Mouse (Mus musculus) colon, adult 2 months (tissue): ENCODE results near the gene Sprr4. TPM values are rescaled to one million over a fixed set of nuclear protein-coding genes. Genes with fewer than 3 reads are reported as not detected.

ENCODE experiments used
- polyA plus RNA-seq: library from polyadenylated mRNA; depleted of rRNA; stranded (reverse); fragments of >200 nt; gene quantifications from 2 replicates; pipeline ENCODE4 v1.2.3, GENCODE M21; 2012; rRNA removed

The Sprr4 gene
- polyA plus RNA-seq: not detected in 2 replicates

DNA sequence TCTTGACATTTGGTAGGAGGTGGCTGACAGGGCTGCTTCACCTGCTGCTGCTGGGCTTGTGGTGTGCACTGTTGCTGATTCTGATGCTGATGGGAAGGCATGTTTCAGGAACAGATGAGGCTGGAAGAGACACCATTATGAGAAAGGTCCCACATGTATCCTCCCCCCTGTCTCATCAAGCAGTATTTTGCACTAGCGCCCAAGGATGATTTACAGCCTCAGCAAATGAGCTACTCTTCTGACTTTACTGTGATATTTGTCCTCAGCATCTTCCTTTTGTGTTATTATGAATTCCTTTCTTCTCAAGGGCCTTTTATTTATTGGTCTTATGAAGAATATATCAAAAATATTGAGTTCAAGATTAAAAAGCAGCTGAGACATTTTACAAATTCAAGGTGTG, at the start of gene Sprr4:
Sprr4 (minus strand) TSS at position 101 of the 400 bp plus-strand sequence.

DNA sequence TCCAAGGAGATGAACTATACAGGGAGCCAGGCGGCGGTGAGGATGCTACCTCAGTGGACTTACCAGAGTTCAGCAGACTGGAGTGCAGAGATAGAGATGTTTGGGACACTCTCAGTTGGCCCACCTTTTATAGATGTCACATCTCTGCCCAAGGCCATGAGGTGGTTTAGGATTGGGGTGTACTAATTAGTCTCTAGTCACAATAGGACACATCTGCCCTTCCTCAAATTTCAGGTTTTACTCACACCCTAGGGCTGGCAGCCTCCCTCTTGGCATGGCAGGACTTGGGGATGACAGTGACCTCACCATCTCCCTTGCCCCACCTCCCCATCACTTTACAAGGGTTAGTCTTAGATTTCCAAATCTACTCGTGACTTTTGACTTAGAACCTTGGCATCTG, 34.1 kb upstream of the Sprr4 start, which contains the start of gene 2310046K23Rik:
2310046K23Rik (minus strand) TSS at position 101 of the 400 bp plus-strand sequence.

GRCm38 (mm10) chr3:92485863-92486262, 14.4 kb downstream of the Sprr4 start, which contains the start of gene Sprr1a:
Sprr1a (minus strand) TSS chr3:92485895.

GRCm38 (mm10) chr3:92458620-92459019, 41.7 kb downstream of the Sprr4 start, which contains the start of gene Sprr3:
Sprr3 (minus strand) TSS chr3:92458720.

Other genes starting within 250 kb of the Sprr4 start
- gene Sprr2a3, start 215.1 kb downstream of the Sprr4 start, polyA plus RNA-seq: 643 and 812 TPM in 2 replicates
- gene Sprr2b, start 183.9 kb downstream of the Sprr4 start, polyA plus RNA-seq: not detected in 2 replicates
- not detected in 2 replicates for gene Sprr2d, start 161.4 kb downstream of the Sprr4 start, polyA plus RNA-seq
- gene Sprr2e, start 148.3 kb downstream of the Sprr4 start, polyA plus RNA-seq: not detected in 2 replicates
- not detected in 2 replicates for gene Sprr2f, start 135.3 kb downstream of the Sprr4 start, polyA plus RNA-seq
- gene Sprr2h, start 114.8 kb downstream of the Sprr4 start, polyA plus RNA-seq: 0.22 TPM in 1 of 2 replicates, not detected in the other
- not detected in 2 replicates for gene Sprr2i, start 92.5 kb downstream of the Sprr4 start, polyA plus RNA-seq
- gene Sprr2j-ps, start 82.4 kb downstream of the Sprr4 start, polyA plus RNA-seq: not detected in 2 replicates
- 4.5 and 8.2 TPM in 2 replicates for gene Gm9774, start 71.1 kb downstream of the Sprr4 start, polyA plus RNA-seq
- gene Sprr2k, start 67.9 kb downstream of the Sprr4 start, polyA plus RNA-seq: not detected in 2 replicates
- not detected in 2 replicates for gene Sprr1b, start 61.7 kb downstream of the Sprr4 start, polyA plus RNA-seq
- gene Sprr3, start 41.8 kb downstream of the Sprr4 start, polyA plus RNA-seq: not detected in 2 replicates
- gene Sprr1a, start 14.6 kb downstream of the Sprr4 start, polyA plus RNA-seq: 27.3 and 33.0 TPM in 2 replicates
- not detected in 2 replicates for gene 2310046K23Rik, start 34.0 kb upstream of the Sprr4 start, polyA plus RNA-seq
- not detected in 2 replicates for gene Ivl, start 73.2 kb upstream of the Sprr4 start, polyA plus RNA-seq
- not detected in 2 replicates for gene Smcp, start 88.5 kb upstream of the Sprr4 start, polyA plus RNA-seq
- gene 2210017I01Rik, start 107.0 kb upstream of the Sprr4 start, polyA plus RNA-seq: not detected in 2 replicates
- not detected in 2 replicates for gene Lce6a, start 121.2 kb upstream of the Sprr4 start, polyA plus RNA-seq
- not detected in 2 replicates for gene Lce1a1, start 147.8 kb upstream of the Sprr4 start, polyA plus RNA-seq
- gene Lce1b, start 156.4 kb upstream of the Sprr4 start, polyA plus RNA-seq: not detected in 2 replicates
- gene Lce1a2, start 169.8 kb upstream of the Sprr4 start, polyA plus RNA-seq: not detected in 2 replicates
- not detected in 2 replicates for gene Lce1c, start 178.8 kb upstream of the Sprr4 start, polyA plus RNA-seq
- not detected in 2 replicates for gene Lce1d, start 186.7 kb upstream of the Sprr4 start, polyA plus RNA-seq
- not detected in 2 replicates for gene Lce1e, start 208.6 kb upstream of the Sprr4 start, polyA plus RNA-seq
- not detected in 2 replicates for gene Lce1f, start 219.9 kb upstream of the Sprr4 start, polyA plus RNA-seq
- not detected in 2 replicates for gene Gm38119, start 238.6 kb upstream of the Sprr4 start, polyA plus RNA-seq